Mouse (Mus musculus) ES-E14 (cell line): ENCODE results near the gene 4930415O20Rik.

Source experiments
- ZC3H11A ChIP-seq: IDR thresholded peaks from 2 replicates; pipeline ENCODE4 v1.6.1; 2012; ENCODE audit warnings: low read depth, mild to moderate bottlenecking, inconsistent platforms, low read length, borderline replicate concordance
- ZNF384 ChIP-seq: IDR thresholded peaks from 2 replicates; pipeline ENCODE4 v1.6.1; 2012; ENCODE audit warnings: low read depth, low read length, inconsistent platforms

- TF ChIP-seq ZNF384 = no peak
- TF ChIP-seq ZC3H11A = no peak
These were observed 51.9 kb downstream of the 4930415O20Rik start for GRCm38 (mm10) chr15:98622721-98623120.
